Mouse (Mus musculus): ENCODE results near the gene Gm39566. TPM values are rescaled to one million over a fixed set of nuclear protein-coding genes. Genes with fewer than 3 reads are reported as not detected.
"Not testable (repeated sequence)": the region's sequence is repeated elsewhere in the genome, so short reads cannot be mapped to it uniquely, and the experiment has no call there.

Gm39566 gene
- polyA plus RNA-seq (2012; fragmentation: generic; extraction: Trizol), result 0.02 TPM

- Histone ChIP-seq H3K79me2 (ENCODE audit: control insufficient read depth, insufficient read depth) (no peaks in the 10 kb centered on the region), H3K4me3 (no peak within 1 kb of the TSS), H3K27me3 (ENCODE audit: control insufficient read depth, insufficient read depth, insufficient read length) (no peaks in the 10 kb centered on the region), H3K4me2 (ENCODE audit: low read depth) (no peak within 1 kb of the TSS), H3ac (ENCODE audit: control insufficient read depth, insufficient read length) (no peak within 1 kb of the TSS), H3K36me3 (ENCODE audit: control insufficient read depth, insufficient read depth) (no peaks in the 10 kb centered on the region)
- no peak for TF ChIP-seq POLR2AphosphoS2 (IDR thresholded peaks at IDR 0.05; ENCODE audit: insufficient read length, low read depth)
- no peak for TF ChIP-seq MYOD1 (IDR thresholded peaks at IDR 0.05; ENCODE audit: control insufficient read depth in 1 of 3, insufficient read length in 2 of 3, low read depth in 2 of 3)
- TF ChIP-seq CEBPB (IDR thresholded peaks at IDR 0.05; ENCODE audit: insufficient read depth, poor library complexity, severe bottlenecking), result no peak
- no peak for TF ChIP-seq TCF12 (IDR thresholded peaks at IDR 0.05; ENCODE audit: insufficient read depth, poor library complexity, severe bottlenecking)
- no peak for TF ChIP-seq USF1 (IDR thresholded peaks at IDR 0.05; ENCODE audit: low read depth)
- TF ChIP-seq MAX (IDR thresholded peaks at IDR 0.05; ENCODE audit: low read depth), result no peak
- TF ChIP-seq REST (IDR thresholded peaks at IDR 0.05; ENCODE audit: insufficient read depth, insufficient read length), result no peak
- no peak for TF ChIP-seq POLR2A (IDR thresholded peaks at IDR 0.05; ENCODE audit: insufficient read length, low read depth)
- TF ChIP-seq E2F4 (IDR thresholded peaks at IDR 0.05; ENCODE audit: insufficient read depth), result no peak
- TF ChIP-seq TCF3 (IDR thresholded peaks at IDR 0.05; ENCODE audit: insufficient read length, low read depth), result no peak
- TF ChIP-seq SRF (IDR thresholded peaks at IDR 0.05; ENCODE audit: control insufficient read depth, insufficient read length, low read depth), result no peak
- TF ChIP-seq MYOG (IDR thresholded peaks at IDR 0.05; ENCODE audit: control insufficient read depth in 1 of 3, insufficient read depth in 1 of 3, insufficient read length in 2 of 3, low read depth in 2 of 3), result no peak
Measured at GRCm38 (mm10) chr11:69815155-69815554, at the start of gene Gm39566. TSS of gene Gm39566 (minus strand) at chr11:69815298.

GRCm38 (mm10) chr11:69864138-69864860 is 49.2 kb upstream of the Gm39566 start:
- Histone ChIP-seq H3K36me3 (ENCODE audit: control insufficient read depth, insufficient read depth) (no peaks in the 10 kb centered on the region), H3K27me3 (ENCODE audit: control insufficient read depth, insufficient read depth, insufficient read length) (peaks cover 16% of the 10 kb centered on the region), H3ac (ENCODE audit: control insufficient read depth, insufficient read length) (no peak overlapping the region), H3K79me2 (ENCODE audit: control insufficient read depth, insufficient read depth) (no peaks in the 10 kb centered on the region), H3K4me3 (no peak overlapping the region), H3K4me2 (ENCODE audit: low read depth) (no peak overlapping the region)
- TF ChIP-seq TCF3 (IDR thresholded peaks at IDR 0.05; ENCODE audit: insufficient read length, low read depth) (no peak), CEBPB (IDR thresholded peaks at IDR 0.05; ENCODE audit: insufficient read depth, poor library complexity, severe bottlenecking) (no peak), E2F4 (IDR thresholded peaks at IDR 0.05; ENCODE audit: insufficient read depth) (no peak), USF1 (IDR thresholded peaks at IDR 0.05; ENCODE audit: low read depth) (no peak), TCF12 (IDR thresholded peaks at IDR 0.05; ENCODE audit: insufficient read depth, poor library complexity, severe bottlenecking) (no peak), POLR2A (IDR thresholded peaks at IDR 0.05; ENCODE audit: insufficient read length, low read depth) (no peak), MYOG (IDR thresholded peaks at IDR 0.05; ENCODE audit: control insufficient read depth in 1 of 3, insufficient read depth in 1 of 3, insufficient read length in 2 of 3, low read depth in 2 of 3) (no peak), MAX (IDR thresholded peaks at IDR 0.05; ENCODE audit: low read depth) (no peak), SRF (IDR thresholded peaks at IDR 0.05; ENCODE audit: control insufficient read depth, insufficient read length, low read depth) (no peak)

DNA sequence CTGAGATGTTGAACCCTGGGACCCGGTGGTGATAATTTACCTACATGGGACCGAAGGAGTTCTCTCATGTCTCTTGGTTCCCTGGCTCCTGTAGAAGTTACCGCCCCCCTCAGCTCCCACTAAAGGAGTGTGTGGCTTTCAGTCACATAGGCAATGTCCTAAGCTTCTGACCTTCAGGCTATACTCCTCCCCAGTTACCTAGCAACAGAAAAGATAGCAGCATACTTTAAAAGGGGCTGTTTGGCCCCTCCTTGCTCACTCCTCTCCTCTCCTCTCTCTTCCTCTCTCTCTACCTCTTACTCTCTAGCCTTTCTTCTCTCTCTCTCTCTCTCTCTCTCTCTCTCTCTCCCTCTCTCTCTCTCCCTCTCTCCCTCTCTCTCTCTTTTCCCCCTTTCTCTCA is 48.6 kb upstream of the Gm39566 start:
- not testable (repeated sequence) for H3K4me3 ChIP-seq; H3K36me3 ChIP-seq (ENCODE audit: control insufficient read depth, insufficient read depth); H3K4me2 ChIP-seq (ENCODE audit: low read depth); H3K79me2 ChIP-seq (ENCODE audit: control insufficient read depth, insufficient read depth); H3ac ChIP-seq (ENCODE audit: control insufficient read depth, insufficient read length)
- peaks cover 19% of the 10 kb centered on the region for H3K27me3 ChIP-seq (ENCODE audit: control insufficient read depth, insufficient read depth, insufficient read length)

DNA sequence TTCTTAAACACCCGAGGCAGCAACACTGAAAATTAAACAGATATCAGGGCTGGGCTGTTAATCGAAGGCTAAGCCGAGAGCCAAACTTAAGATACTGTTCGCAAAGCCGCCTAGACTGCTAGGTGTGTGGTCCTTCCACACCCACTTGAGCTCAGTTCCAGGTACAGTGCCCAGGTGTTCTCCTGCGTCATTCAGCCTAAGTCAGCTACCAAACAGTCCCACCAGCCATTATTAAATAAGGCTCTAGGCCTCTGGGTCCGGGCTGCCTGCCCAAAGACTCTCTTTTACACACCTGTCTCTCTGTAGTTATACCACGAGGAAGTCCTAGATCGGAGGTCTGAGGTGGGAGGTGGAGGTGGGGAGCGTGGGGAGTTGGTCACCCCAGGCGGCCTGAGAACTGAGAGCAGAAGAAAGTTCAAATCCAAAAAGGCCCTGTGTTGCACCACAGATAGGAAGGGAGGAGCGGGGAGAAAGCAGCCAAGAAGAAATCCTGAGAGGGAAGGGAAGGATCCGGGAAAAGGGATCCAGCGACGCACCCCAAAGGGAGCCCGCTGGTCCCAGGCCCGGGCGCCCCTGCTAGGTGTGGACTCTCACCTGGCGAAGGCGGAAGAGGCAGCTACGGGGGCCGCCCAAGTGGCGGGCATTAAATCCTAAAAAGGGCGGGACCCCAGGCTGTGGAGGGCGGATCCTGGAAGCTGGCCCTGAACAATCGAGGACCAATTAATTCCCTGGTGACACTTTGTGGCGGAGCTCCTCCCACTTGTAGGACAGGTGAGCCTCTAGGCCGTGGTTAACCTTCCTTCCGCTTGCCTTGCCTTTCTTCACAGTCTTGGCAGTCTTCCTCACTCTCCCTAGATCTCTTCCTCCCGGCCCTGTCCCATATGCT is 43.3 kb upstream of the Gm39566 start, which contains the start of gene Tnk1:
Gene Tnk1 (minus strand): TSS at position 618 of the 886 bp plus-strand sequence.
- Histone ChIP-seq H3ac (ENCODE audit: control insufficient read depth, insufficient read length) (no peak within 1 kb of the TSS), H3K4me3 (no peak within 1 kb of the TSS)

More for the DNA sequence above, 43.3 kb upstream of the Gm39566 start, which contains the start of gene Tnk1:
- Histone ChIP-seq H3K36me3 (ENCODE audit: control insufficient read depth, insufficient read depth) (no peaks in the 10 kb centered on the region), H3K27me3 (ENCODE audit: control insufficient read depth, insufficient read depth, insufficient read length) (peaks cover 10% of the 10 kb centered on the region), H3K4me2 (ENCODE audit: low read depth) (no peak within 1 kb of the TSS), H3K79me2 (ENCODE audit: control insufficient read depth, insufficient read depth) (no peaks in the 10 kb centered on the region)
- TF ChIP-seq E2F4 (IDR thresholded peaks at IDR 0.05; ENCODE audit: insufficient read depth) (no peak), SRF (IDR thresholded peaks at IDR 0.05; ENCODE audit: control insufficient read depth, insufficient read length, low read depth) (no peak), USF1 (IDR thresholded peaks at IDR 0.05; ENCODE audit: low read depth) (no peak), POLR2AphosphoS2 (IDR thresholded peaks at IDR 0.05; ENCODE audit: insufficient read length, low read depth) (no peak), TCF3 (IDR thresholded peaks at IDR 0.05; ENCODE audit: insufficient read length, low read depth) (no peak), CEBPB (IDR thresholded peaks at IDR 0.05; ENCODE audit: insufficient read depth, poor library complexity, severe bottlenecking) (no peak), MAX (IDR thresholded peaks at IDR 0.05; ENCODE audit: low read depth) (no peak), MYOG (IDR thresholded peaks at IDR 0.05; ENCODE audit: control insufficient read depth in 1 of 3, insufficient read depth in 1 of 3, insufficient read length in 2 of 3, low read depth in 2 of 3) (no peak), TCF12 (IDR thresholded peaks at IDR 0.05; ENCODE audit: insufficient read depth, poor library complexity, severe bottlenecking) (no peak), REST (IDR thresholded peaks at IDR 0.05; ENCODE audit: insufficient read depth, insufficient read length) (no peak), POLR2A (IDR thresholded peaks at IDR 0.05; ENCODE audit: insufficient read length, low read depth) (no peak)
